Mouse (Mus musculus) forebrain, embryonic 15.5 days (tissue): ENCODE measurements around the gene Vpreb3. TPM values are rescaled to one million over a fixed set of nuclear protein-coding genes. Genes with fewer than 3 reads are reported as not detected.
A peak's percentile ranks its signal among the peaks of the same experiment; 100 is the strongest.

Experiments used
- ATAC-seq: fragments of 200-750 bp; cut with Nextera tagmentation; replicated peaks from 2 replicates; pipeline ENCODE4 v1.8.0; 2017; ENCODE audit warnings: mild to moderate bottlenecking, moderate TSS enrichment, moderate library complexity
- H3K27ac ChIP-seq: fragments of 300-500 bp; sonication (generic); replicated peaks from 2 replicates; pipeline ENCODE4 v1.5.1; 2015; ENCODE audit warnings: mild to moderate bottlenecking, inconsistent platforms
- H3K27me3 ChIP-seq: fragments of 300-500 bp; sonication (generic); 2 replicates; pipeline ENCODE4 v1.6.1; 2015; ENCODE audit warnings: inconsistent platforms
- H3K36me3 ChIP-seq: fragments of 300-500 bp; sonication (generic); 2 replicates; pipeline ENCODE4 v1.6.1; 2015; ENCODE audit warnings: mild to moderate bottlenecking, inconsistent platforms
- H3K4me1 ChIP-seq: fragments of 300-500 bp; sonication (generic); 2 replicates; pipeline ENCODE4 v1.6.1; 2015; ENCODE audit warnings: inconsistent platforms
- H3K4me2 ChIP-seq: fragments of 300-500 bp; sonication (generic); replicated peaks from 2 replicates; pipeline ENCODE4 v1.6.1; 2015; ENCODE audit warnings: mild to moderate bottlenecking, inconsistent platforms
- H3K4me3 ChIP-seq: fragments of 300-500 bp; sonication (generic); 2 replicates; pipeline ENCODE4 v1.5.1; 2015; ENCODE audit warnings: mild to moderate bottlenecking, inconsistent platforms
- H3K9ac ChIP-seq: fragments of 300-500 bp; sonication (generic); replicated peaks from 2 replicates; pipeline ENCODE4 v1.6.1; 2015; ENCODE audit warnings: mild to moderate bottlenecking, inconsistent platforms
- H3K9me3 ChIP-seq: fragments of 300-500 bp; sonication (generic); 2 replicates; pipeline ENCODE4 v1.6.1; 2016; ENCODE audit warnings: inconsistent platforms
- WGBS: fragments of 180-500 bp; shearing (Covaris S2); methylation state at CpG from one replicate; pipeline ENCODE4 v1.1.7; 2015; ENCODE audit warnings: mixed read lengths; 5-methylcytosine and 5-hydroxymethylcytosine counted together
- polyA plus RNA-seq: library from polyadenylated mRNA; unstranded; fragments of >200 nt; fragmentation: Nextera tagmentation; extraction: Ambion mirVana; gene quantifications from 2 replicates; pipeline ENCODE4 v1.2.1, GENCODE M21; 2015

Vpreb3 gene
- polyA plus RNA-seq, 1 experiment from 2014 or later: 0.48 TPM

- WGBS: 90% methylated on average over 7 of the region's 7 CpGs
- no peak overlapping the region for H3K27ac ChIP-seq
- no peak for ATAC-seq
- H3K27me3 ChIP-seq: no peaks in the 10 kb centered on the region
- no peak overlapping the region for H3K4me2 ChIP-seq
- no peaks in the 10 kb centered on the region for H3K9me3 ChIP-seq
- H3K9ac ChIP-seq: no peak overlapping the region
- no peak overlapping the region for H3K4me3 ChIP-seq
- peaks cover 35% of the 10 kb centered on the region for H3K4me1 ChIP-seq
- peaks cover 42% of the 10 kb centered on the region for H3K36me3 ChIP-seq
Observed at GRCm38 (mm10) chr10:75915557-75915956, 27.3 kb upstream of the Vpreb3 start.

GRCm38 (mm10) chr10:75916840-75917239 lies 26.0 kb upstream of the Vpreb3 start:
- no peaks in the 10 kb centered on the region for H3K27me3 ChIP-seq
- no peak overlapping the region for H3K9ac ChIP-seq
- peaks cover 31% of the 10 kb centered on the region for H3K36me3 ChIP-seq
- no peaks in the 10 kb centered on the region for H3K9me3 ChIP-seq
- no peak overlapping the region for H3K4me2 ChIP-seq
- 86% methylated on average over 8 of the region's 8 CpGs for WGBS
- no peak overlapping the region for H3K4me3 ChIP-seq
- peaks cover 37% of the 10 kb centered on the region for H3K4me1 ChIP-seq
- ATAC-seq: no peak
- H3K27ac ChIP-seq: no peak overlapping the region

DNA sequence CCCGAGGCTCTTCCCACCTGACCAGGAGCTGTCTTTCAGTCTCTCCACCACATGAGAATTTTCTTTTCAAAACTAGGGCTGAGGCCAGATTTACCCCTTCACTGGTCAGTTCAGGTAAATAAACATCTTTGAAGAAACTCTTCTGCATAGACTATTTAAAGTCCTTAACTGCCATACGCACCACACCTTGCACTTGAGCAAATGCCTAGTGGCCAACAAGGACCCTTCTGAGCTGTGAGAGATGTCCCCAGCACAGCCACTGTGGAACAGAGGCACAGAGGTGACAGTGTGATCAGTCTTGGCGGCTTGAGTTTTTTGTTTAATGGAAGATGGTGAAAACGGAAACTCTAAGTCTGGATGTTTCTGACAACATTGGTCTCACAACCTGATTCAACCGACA lies 23.8 kb upstream of the Vpreb3 start:
- Histone ChIP-seq H3K4me3 (0 out of 2 replicates have a peak overlapping the region, but pooled peaks have one; percentile 0), H3K4me2 (0 out of 2 replicates have a peak overlapping the region, but pooled peaks have one; percentile 20), H3K9me3 (no peaks in the 10 kb centered on the region), H3K36me3 (peaks cover 15% of the 10 kb centered on the region; the same call in 1 of the 2 replicates), H3K27me3 (no peaks in the 10 kb centered on the region), H3K4me1 (peaks cover 50% of the 10 kb centered on the region), H3K9ac (0 out of 2 replicates have a peak overlapping the region, but pooled peaks have one; percentile 1), H3K27ac (no peak overlapping the region)
- 87% methylated on average over 5 of the region's 5 CpGs for WGBS
- ATAC-seq: no peak

DNA sequence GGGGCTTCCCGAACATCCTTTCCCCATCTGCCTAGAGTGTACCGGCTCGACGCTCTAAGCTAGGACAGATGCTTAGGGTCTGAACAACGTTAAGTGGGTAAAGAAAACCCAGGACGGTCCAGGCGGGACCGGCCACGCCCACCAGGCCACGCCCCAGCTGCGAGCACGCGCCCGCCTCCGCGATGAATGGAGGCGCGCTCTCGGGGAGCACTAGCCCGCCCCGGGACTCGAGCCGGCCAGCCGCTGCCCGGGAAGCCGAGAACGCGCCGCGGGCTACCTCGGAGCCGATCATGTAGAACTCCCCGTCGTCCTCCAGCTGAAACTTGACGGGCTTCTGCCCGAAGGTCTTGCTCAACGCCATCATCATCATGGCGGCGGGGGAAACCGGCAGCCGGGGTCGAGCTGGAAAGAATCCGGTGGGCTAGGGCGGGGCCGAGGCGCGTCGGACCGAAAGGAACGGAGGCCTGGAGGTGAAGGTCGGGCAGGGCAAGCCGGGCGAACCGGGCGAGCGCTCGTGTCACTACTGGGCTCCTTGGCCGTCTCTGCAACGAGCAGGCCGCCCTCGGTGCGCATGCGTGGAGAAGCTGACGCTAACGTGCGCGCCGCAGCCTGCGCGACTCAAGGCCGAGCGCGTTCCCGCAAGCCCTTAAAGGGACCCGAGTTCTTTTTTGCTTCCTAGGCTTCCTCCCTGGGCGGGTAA lies 21.7 kb upstream of the Vpreb3 start, which contains the start of gene Smarcb1:
Smarcb1 (minus strand) TSS at position 592 of the 700 bp plus-strand sequence.
- H3K9ac ChIP-seq: peak within 1 kb of the TSS; percentile 93
- peaks cover 50% of the 10 kb centered on the region for H3K4me1 ChIP-seq
- H3K4me2 ChIP-seq: peak within 1 kb of the TSS; percentile 58
- peak within 1 kb of the TSS; percentile 71 for H3K4me3 ChIP-seq
- peak; percentile 94 for ATAC-seq
- H3K27ac ChIP-seq: peak within 1 kb of the TSS; percentile 96
- H3K36me3 ChIP-seq: peaks cover 5% of the 10 kb centered on the region; the same call in 1 of the 2 replicates
- no peaks in the 10 kb centered on the region for H3K27me3 ChIP-seq
- no peaks in the 10 kb centered on the region for H3K9me3 ChIP-seq
- WGBS: under 1% methylated on average over 76 of the region's 76 CpGs

DNA sequence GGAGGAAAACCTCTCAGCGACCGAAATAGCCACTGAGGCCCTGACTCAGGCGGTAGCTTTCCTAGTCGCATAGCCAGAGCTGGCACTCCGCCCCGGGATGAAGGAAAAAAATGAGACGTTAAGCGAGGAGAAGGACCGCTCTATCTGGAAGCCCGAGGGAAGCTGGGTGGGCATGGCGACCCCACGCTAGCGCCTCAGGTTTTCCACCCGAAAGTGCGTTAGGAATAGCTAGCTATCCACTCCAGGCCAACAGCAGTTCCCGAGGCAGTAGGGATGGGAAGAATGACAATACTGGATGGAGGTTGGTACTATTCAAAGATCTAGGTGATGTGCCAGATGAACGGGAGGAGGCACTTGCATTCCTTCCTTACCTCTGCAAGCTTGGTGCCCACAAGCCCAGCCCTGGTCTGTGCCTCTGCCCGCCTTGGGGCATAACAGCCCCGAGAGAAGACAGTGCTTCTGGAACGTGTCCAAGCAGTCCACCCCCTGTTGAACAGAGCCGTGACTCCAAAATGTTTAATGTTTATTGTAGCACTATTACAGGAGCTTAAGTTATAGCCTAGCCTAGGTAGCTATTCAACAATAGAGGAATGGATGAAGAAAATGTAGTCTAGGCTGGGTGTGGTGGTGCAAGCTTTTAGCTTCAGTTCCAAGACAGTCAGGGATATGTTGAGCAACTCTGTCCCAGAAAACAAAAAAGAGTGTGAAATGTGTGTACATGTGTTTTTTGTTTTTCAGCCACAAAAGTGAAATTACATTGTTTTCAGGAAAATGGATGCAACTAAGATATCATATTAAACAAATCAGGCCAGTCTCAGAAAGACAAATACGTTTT lies 20.9 kb upstream of the Vpreb3 start:
- H3K9me3 ChIP-seq: no peaks in the 10 kb centered on the region
- H3K4me1 ChIP-seq: peaks cover 50% of the 10 kb centered on the region
- WGBS: 5% methylated on average over 22 of the region's 22 CpGs
- peak overlapping the region; percentile 71 for H3K4me3 ChIP-seq
- no peaks in the 10 kb centered on the region for H3K27me3 ChIP-seq
- no peaks in the 10 kb centered on the region for H3K36me3 ChIP-seq
- peak overlapping the region; percentile 58 for H3K4me2 ChIP-seq
- peak overlapping the region; percentile 93 for H3K9ac ChIP-seq
- peak; percentile 44 for ATAC-seq
- H3K27ac ChIP-seq: peak overlapping the region; percentile 96

DNA sequence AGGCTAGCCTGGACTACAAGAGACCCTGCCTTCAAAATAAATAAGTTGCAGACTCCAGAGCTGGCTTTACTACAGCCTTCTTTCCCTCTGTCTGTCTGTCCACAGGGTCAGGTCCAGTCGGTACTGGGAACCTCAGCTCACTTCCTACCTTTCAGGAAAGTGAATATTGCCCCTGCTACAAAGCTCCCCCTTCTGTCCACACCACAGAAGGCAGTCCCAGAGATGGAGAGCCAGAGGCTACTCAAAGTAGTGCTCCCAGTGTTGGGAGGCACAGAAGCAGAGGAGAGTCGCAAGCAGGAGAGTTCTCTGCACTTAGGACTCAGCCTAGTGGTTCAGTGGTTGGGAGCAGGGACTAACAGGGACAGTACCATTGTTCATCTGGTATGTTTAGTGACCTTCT lies 18.5 kb upstream of the Vpreb3 start:
- Histone ChIP-seq H3K9me3 (no peaks in the 10 kb centered on the region), H3K4me2 (no peak overlapping the region), H3K36me3 (no peaks in the 10 kb centered on the region), H3K4me1 (peaks cover 27% of the 10 kb centered on the region), H3K27me3 (no peaks in the 10 kb centered on the region), H3K27ac (no peak overlapping the region), H3K9ac (no peak overlapping the region), H3K4me3 (no peak overlapping the region)
- ATAC-seq: no peak
- 73% methylated on average over 2 of the region's 2 CpGs for WGBS

- Histone ChIP-seq H3K4me3 (no peak overlapping the region), H3K9me3 (no peaks in the 10 kb centered on the region), H3K27me3 (no peaks in the 10 kb centered on the region), H3K4me2 (no peak overlapping the region), H3K27ac (no peak overlapping the region), H3K36me3 (no peaks in the 10 kb centered on the region), H3K4me1 (peaks cover 26% of the 10 kb centered on the region), H3K9ac (no peak overlapping the region)
- 86% methylated on average over 13 of the region's 13 CpGs for WGBS
- ATAC-seq: no peak
Observed at GRCm38 (mm10) chr10:75926396-75926795, 16.5 kb upstream of the Vpreb3 start.

GRCm38 (mm10) chr10:75930304-75930703 lies 12.6 kb upstream of the Vpreb3 start:
- Histone ChIP-seq H3K4me1 (peaks cover 31% of the 10 kb centered on the region), H3K36me3 (no peaks in the 10 kb centered on the region), H3K4me2 (peak overlapping the region; percentile 16; the same call in 1 of the 2 replicates), H3K4me3 (no peak overlapping the region), H3K9ac (no peak overlapping the region), H3K27me3 (peaks cover 5% of the 10 kb centered on the region; the same call in 1 of the 2 replicates), H3K9me3 (no peaks in the 10 kb centered on the region), H3K27ac (no peak overlapping the region)
- ATAC-seq: no peak
- 19% methylated on average over 6 of the region's 6 CpGs for WGBS

- H3K4me3 ChIP-seq: peak overlapping the region; percentile 56
- no peak; the same call in 1 of the 2 replicates for ATAC-seq
Observed at GRCm38 (mm10) chr10:75931311-75931710, 11.5 kb upstream of the Vpreb3 start.

DNA sequence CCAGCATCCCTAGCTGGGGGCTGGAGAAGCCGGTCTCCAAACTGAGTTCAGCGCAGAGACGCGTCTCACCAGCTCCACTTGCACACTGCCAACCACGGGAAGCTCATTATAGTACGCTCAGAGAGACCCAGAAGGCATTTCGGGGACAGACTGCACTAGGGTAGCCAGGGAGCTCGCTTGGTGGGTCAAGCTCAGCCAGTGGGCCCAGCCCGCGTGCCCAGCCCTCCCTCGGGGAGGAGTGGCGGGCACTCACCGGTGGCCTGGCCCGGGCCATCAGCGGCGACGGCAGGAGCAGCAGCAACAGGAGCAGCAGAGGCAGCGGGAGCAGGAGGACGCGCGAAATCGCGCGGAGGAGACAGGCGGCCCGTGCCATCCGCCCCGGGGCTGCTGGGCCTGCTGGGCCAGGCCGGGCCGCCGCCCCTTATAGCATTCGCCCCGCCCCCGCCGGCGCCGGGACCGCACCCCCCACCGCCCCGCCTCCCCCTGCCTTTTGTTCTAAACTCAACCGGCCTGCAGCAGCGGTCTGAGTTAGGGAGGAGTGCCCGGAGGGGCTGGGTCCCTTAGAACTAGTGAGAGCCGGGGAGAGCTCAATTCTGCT lies 10.7 kb upstream of the Vpreb3 start:
- H3K4me1 ChIP-seq: peaks cover 41% of the 10 kb centered on the region
- H3K9ac ChIP-seq: peak overlapping the region; percentile 77
- H3K4me3 ChIP-seq: peak overlapping the region; percentile 56
- H3K27ac ChIP-seq: peak overlapping the region; percentile 41; the same call in 1 of the 2 replicates
- no peaks in the 10 kb centered on the region for H3K9me3 ChIP-seq
- ATAC-seq: peak; percentile 53
- H3K4me2 ChIP-seq: peak overlapping the region; percentile 97
- peaks cover 9% of the 10 kb centered on the region; the same call in 1 of the 2 replicates for H3K27me3 ChIP-seq
- H3K36me3 ChIP-seq: no peaks in the 10 kb centered on the region
- under 1% methylated on average over 25 of the region's 44 CpGs for WGBS

More at GRCm38 (mm10) chr10:75931311-75931710, 11.5 kb upstream of the Vpreb3 start:
- Histone ChIP-seq H3K27me3 (peaks cover 5% of the 10 kb centered on the region; the same call in 1 of the 2 replicates), H3K4me1 (peaks cover 41% of the 10 kb centered on the region), H3K9me3 (no peaks in the 10 kb centered on the region), H3K36me3 (no peaks in the 10 kb centered on the region), H3K27ac (no peak overlapping the region), H3K4me2 (peak overlapping the region; percentile 97), H3K9ac (peak overlapping the region; percentile 77)
- WGBS: 33% methylated on average over 7 of the region's 7 CpGs

DNA sequence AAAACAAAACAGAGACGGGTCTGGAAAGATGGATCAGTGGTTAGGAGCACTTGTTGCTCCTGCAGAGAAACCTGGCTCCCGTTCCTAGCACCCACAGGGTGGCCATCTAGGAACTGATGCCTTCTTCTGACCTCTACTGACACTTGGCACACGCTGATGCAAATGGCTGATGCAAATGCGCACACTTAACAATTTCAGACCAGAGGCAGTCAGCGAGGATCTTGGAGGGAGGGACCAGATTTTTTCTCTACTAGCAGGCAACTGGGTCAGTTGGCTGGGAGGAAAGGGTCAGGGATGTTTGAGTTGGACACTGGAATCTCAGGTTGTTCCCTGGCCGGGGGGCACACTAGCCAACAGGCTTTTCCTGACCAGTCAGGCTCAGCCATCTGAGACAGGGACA lies 10.0 kb upstream of the Vpreb3 start, which contains the start of gene Chchd10:
Chchd10 (plus strand) TSS at position 240 of the 400 bp plus-strand sequence.
- peak within 1 kb of the TSS; percentile 97 for H3K4me2 ChIP-seq
- H3K27me3 ChIP-seq: peaks cover 9% of the 10 kb centered on the region; the same call in 1 of the 2 replicates
- peak within 1 kb of the TSS; percentile 41; the same call in 1 of the 2 replicates for H3K27ac ChIP-seq
- WGBS: 27% methylated on average over 6 of the region's 6 CpGs
- peaks cover 41% of the 10 kb centered on the region for H3K4me1 ChIP-seq
- H3K36me3 ChIP-seq: no peaks in the 10 kb centered on the region
- peak within 1 kb of the TSS; percentile 56 for H3K4me3 ChIP-seq
- H3K9me3 ChIP-seq: no peaks in the 10 kb centered on the region
- peak within 1 kb of the TSS; percentile 77 for H3K9ac ChIP-seq
- no peak for ATAC-seq
